Mouse (Mus musculus) hindbrain, embryonic 13.5 days (tissue): ENCODE results near the gene Gm33543. TPM values are rescaled to one million over a fixed set of nuclear protein-coding genes. Genes with fewer than 3 reads are reported as not detected.

Source experiments
- ATAC-seq: fragments of 200-750 bp; cut with Nextera tagmentation; 2 replicates; pipeline ENCODE4 v1.8.0; 2017; ENCODE audit warnings: moderate TSS enrichment; ENCODE audit not compliant: low FRiP score
- H3K27ac ChIP-seq: fragments of 300-500 bp; sonication (generic); 2 replicates; pipeline ENCODE4 v1.5.1; 2015; ENCODE audit warnings: inconsistent platforms, mild to moderate bottlenecking, moderate library complexity
- H3K27me3 ChIP-seq: fragments of 300-500 bp; sonication (generic); 2 replicates; pipeline ENCODE4 v1.6.1; 2015; ENCODE audit warnings: mild to moderate bottlenecking, inconsistent platforms
- H3K36me3 ChIP-seq: fragments of 300-500 bp; sonication (generic); 2 replicates; pipeline ENCODE4 v1.6.1; 2015; ENCODE audit warnings: mild to moderate bottlenecking, inconsistent platforms
- H3K4me1 ChIP-seq: fragments of 300-500 bp; sonication (generic); replicated peaks from 2 replicates; pipeline ENCODE4 v1.6.1; 2015; ENCODE audit warnings: inconsistent platforms
- H3K4me2 ChIP-seq: fragments of 300-500 bp; sonication (generic); 2 replicates; pipeline ENCODE4 v1.6.1; 2015; ENCODE audit warnings: inconsistent platforms, mild to moderate bottlenecking, moderate library complexity
- H3K4me3 ChIP-seq: fragments of 300-500 bp; sonication (generic); 2 replicates; pipeline ENCODE4 v1.5.1; 2015; ENCODE audit warnings: mild to moderate bottlenecking, inconsistent platforms
- H3K9ac ChIP-seq: fragments of 300-500 bp; sonication (generic); 2 replicates; pipeline ENCODE4 v1.6.1; 2015; ENCODE audit warnings: mild to moderate bottlenecking, inconsistent platforms
- H3K9me3 ChIP-seq: fragments of 300-500 bp; sonication (generic); 2 replicates; pipeline ENCODE4 v1.6.1; 2016; ENCODE audit warnings: inconsistent platforms
- WGBS: fragments of 180-500 bp; shearing (Covaris S2); methylation state at CpG from one replicate; pipeline ENCODE4 v1.1.7; 2015; 5-methylcytosine and 5-hydroxymethylcytosine counted together
- polyA plus RNA-seq: library from polyadenylated mRNA; unstranded; fragments of >200 nt; fragmentation: Nextera tagmentation; extraction: Ambion mirVana; gene quantifications from 2 replicates; pipeline ENCODE4 v1.2.1, GENCODE M21; 2015

Gm33543 gene
- polyA plus RNA-seq, 1 experiment from 2014 or later, result not detected

GRCm38 (mm10) chr10:95858164-95858563 lies 15.4 kb upstream of the Gm33543 start:
- ATAC-seq, result no peak
- H3K9ac ChIP-seq, result no peak overlapping the region
- no peak overlapping the region for H3K27ac ChIP-seq
- WGBS, result 38% methylated on average over 2 of the region's 2 CpGs
- H3K4me3 ChIP-seq, result no peak overlapping the region
- no peaks in the 10 kb centered on the region for H3K27me3 ChIP-seq
- H3K36me3 ChIP-seq, result no peaks in the 10 kb centered on the region
- H3K4me2 ChIP-seq, result no peak overlapping the region
- H3K9me3 ChIP-seq, result no peaks in the 10 kb centered on the region
- H3K4me1 ChIP-seq, result no peaks in the 10 kb centered on the region

GRCm38 (mm10) chr10:95855411-95855810 lies 12.7 kb upstream of the Gm33543 start:
- Histone ChIP-seq H3K4me3 (no peak overlapping the region), H3K27me3 (no peaks in the 10 kb centered on the region), H3K9ac (no peak overlapping the region), H3K4me1 (no peaks in the 10 kb centered on the region), H3K27ac (no peak overlapping the region), H3K4me2 (no peak overlapping the region), H3K9me3 (no peaks in the 10 kb centered on the region), H3K36me3 (no peaks in the 10 kb centered on the region)
- no peak for ATAC-seq
- WGBS, result 93% methylated on average over 6 of the region's 6 CpGs

- WGBS, result 88% methylated on average over 3 of the region's 3 CpGs
- no peaks in the 10 kb centered on the region for H3K4me1 ChIP-seq
- no peak for ATAC-seq
- H3K9ac ChIP-seq, result no peak overlapping the region
- no peaks in the 10 kb centered on the region for H3K27me3 ChIP-seq
- H3K9me3 ChIP-seq, result no peaks in the 10 kb centered on the region
- H3K27ac ChIP-seq, result no peak overlapping the region
- H3K4me2 ChIP-seq, result no peak overlapping the region
- no peak overlapping the region for H3K4me3 ChIP-seq
- H3K36me3 ChIP-seq, result no peaks in the 10 kb centered on the region
These were observed 7.8 kb upstream of the Gm33543 start for GRCm38 (mm10) chr10:95850504-95850903.

- Histone ChIP-seq H3K4me2 (no peak overlapping the region), H3K9me3 (no peaks in the 10 kb centered on the region), H3K4me3 (no peak overlapping the region), H3K27ac (no peak overlapping the region), H3K4me1 (no peaks in the 10 kb centered on the region), H3K36me3 (no peaks in the 10 kb centered on the region), H3K9ac (no peak overlapping the region), H3K27me3 (no peaks in the 10 kb centered on the region)
- ATAC-seq, result no peak
- 77% methylated on average over 3 of the region's 3 CpGs for WGBS
These were observed 4.0 kb upstream of the Gm33543 start for GRCm38 (mm10) chr10:95846739-95847138.

GRCm38 (mm10) chr10:95846281-95846680 lies 3.6 kb upstream of the Gm33543 start:
- no peak for ATAC-seq
- Histone ChIP-seq H3K9ac (no peak overlapping the region), H3K9me3 (no peaks in the 10 kb centered on the region), H3K4me2 (no peak overlapping the region), H3K4me3 (no peak overlapping the region), H3K36me3 (no peaks in the 10 kb centered on the region), H3K27me3 (no peaks in the 10 kb centered on the region), H3K27ac (no peak overlapping the region), H3K4me1 (no peaks in the 10 kb centered on the region)

GRCm38 (mm10) chr10:95843878-95844277 lies 1.1 kb upstream of the Gm33543 start:
- H3K9ac ChIP-seq, result no peak overlapping the region
- H3K9me3 ChIP-seq, result no peaks in the 10 kb centered on the region
- no peaks in the 10 kb centered on the region for H3K36me3 ChIP-seq
- H3K4me3 ChIP-seq, result no peak overlapping the region
- no peak for ATAC-seq
- H3K27me3 ChIP-seq, result no peaks in the 10 kb centered on the region
- H3K4me1 ChIP-seq, result no peaks in the 10 kb centered on the region
- 94% methylated on average over 1 of the region's 1 CpGs for WGBS
- no peak overlapping the region for H3K27ac ChIP-seq
- H3K4me2 ChIP-seq, result no peak overlapping the region

GRCm38 (mm10) chr10:95841241-95841640 lies 1.5 kb downstream of the Gm33543 start:
- Histone ChIP-seq H3K9me3 (no peaks in the 10 kb centered on the region), H3K27me3 (no peaks in the 10 kb centered on the region)

GRCm38 (mm10) chr10:95839803-95840202 lies 2.9 kb downstream of the Gm33543 start:
- Histone ChIP-seq H3K4me1 (no peaks in the 10 kb centered on the region), H3K4me2 (no peak overlapping the region), H3K27ac (no peak overlapping the region), H3K27me3 (no peaks in the 10 kb centered on the region), H3K36me3 (no peaks in the 10 kb centered on the region), H3K9ac (no peak overlapping the region), H3K9me3 (no peaks in the 10 kb centered on the region), H3K4me3 (no peak overlapping the region)
- WGBS, result 60% methylated on average over 3 of the region's 3 CpGs
- no peak for ATAC-seq

More at GRCm38 (mm10) chr10:95841241-95841640, 1.5 kb downstream of the Gm33543 start:
- no peak overlapping the region for H3K4me3 ChIP-seq
- 94% methylated on average over 3 of the region's 3 CpGs for WGBS
- no peaks in the 10 kb centered on the region for H3K36me3 ChIP-seq
- ATAC-seq, result no peak
- no peak overlapping the region for H3K27ac ChIP-seq
- H3K4me1 ChIP-seq, result no peaks in the 10 kb centered on the region
- no peak overlapping the region for H3K4me2 ChIP-seq
- H3K9ac ChIP-seq, result no peak overlapping the region

GRCm38 (mm10) chr10:95839036-95839435 lies 3.7 kb downstream of the Gm33543 start:
- H3K9me3 ChIP-seq, result no peaks in the 10 kb centered on the region
- no peak overlapping the region for H3K4me3 ChIP-seq
- H3K36me3 ChIP-seq, result no peaks in the 10 kb centered on the region
- no peaks in the 10 kb centered on the region for H3K27me3 ChIP-seq
- no peak overlapping the region for H3K9ac ChIP-seq
- ATAC-seq, result no peak
- H3K4me2 ChIP-seq, result no peak overlapping the region
- H3K4me1 ChIP-seq, result no peaks in the 10 kb centered on the region
- WGBS, result 93% methylated on average over 4 of the region's 4 CpGs
- no peak overlapping the region for H3K27ac ChIP-seq

- Histone ChIP-seq H3K4me1 (no peaks in the 10 kb centered on the region), H3K4me2 (no peak overlapping the region), H3K9ac (no peak overlapping the region), H3K36me3 (no peaks in the 10 kb centered on the region), H3K4me3 (no peak overlapping the region), H3K27me3 (no peaks in the 10 kb centered on the region), H3K9me3 (no peaks in the 10 kb centered on the region), H3K27ac (no peak overlapping the region)
- 80% methylated on average over 9 of the region's 9 CpGs for WGBS
- no peak for ATAC-seq
These were observed 6.0 kb downstream of the Gm33543 start for GRCm38 (mm10) chr10:95836530-95837264.

- no peak overlapping the region for H3K4me3 ChIP-seq
- WGBS, result 80% methylated on average over 5 of the region's 5 CpGs
These were observed 11.8 kb downstream of the Gm33543 start for GRCm38 (mm10) chr10:95830891-95831290.

GRCm38 (mm10) chr10:95829471-95829870 lies 13.3 kb downstream of the Gm33543 start:
- no peak for ATAC-seq
- no peak overlapping the region for H3K4me3 ChIP-seq
- no peaks in the 10 kb centered on the region for H3K27me3 ChIP-seq
- H3K36me3 ChIP-seq, result no peaks in the 10 kb centered on the region
- H3K9me3 ChIP-seq, result no peaks in the 10 kb centered on the region
- H3K4me1 ChIP-seq, result no peaks in the 10 kb centered on the region
- no peak overlapping the region for H3K9ac ChIP-seq
- no peak overlapping the region for H3K27ac ChIP-seq
- H3K4me2 ChIP-seq, result no peak overlapping the region

More at GRCm38 (mm10) chr10:95830891-95831290, 11.8 kb downstream of the Gm33543 start:
- Histone ChIP-seq H3K36me3 (no peaks in the 10 kb centered on the region), H3K27me3 (no peaks in the 10 kb centered on the region), H3K9me3 (no peaks in the 10 kb centered on the region), H3K9ac (no peak overlapping the region), H3K4me2 (no peak overlapping the region), H3K27ac (no peak overlapping the region), H3K4me1 (no peaks in the 10 kb centered on the region)
- ATAC-seq, result no peak

- H3K9me3 ChIP-seq, result no peaks in the 10 kb centered on the region
- no peaks in the 10 kb centered on the region for H3K27me3 ChIP-seq
- no peak overlapping the region for H3K4me2 ChIP-seq
- H3K4me3 ChIP-seq, result no peak overlapping the region
- H3K4me1 ChIP-seq, result no peaks in the 10 kb centered on the region
- H3K36me3 ChIP-seq, result no peaks in the 10 kb centered on the region
- 86% methylated on average over 5 of the region's 5 CpGs for WGBS
- H3K9ac ChIP-seq, result no peak overlapping the region
- ATAC-seq, result no peak
- no peak overlapping the region for H3K27ac ChIP-seq
These were observed 14.4 kb downstream of the Gm33543 start for GRCm38 (mm10) chr10:95828374-95828773.
